Mouse (Mus musculus) bone marrow, adult 2 months (tissue): ENCODE measurements around the gene Gm38100. TPM values are rescaled to one million over a fixed set of nuclear protein-coding genes. Genes with fewer than 3 reads are reported as not detected.

Source experiments
- H3K27ac ChIP-seq: fragments of 200-500 bp; 2 replicates; pipeline ENCODE4 v1.5.1; 2012; ENCODE audit warnings: low read depth, mild to moderate bottlenecking, control low read depth, inconsistent platforms, low read length; ENCODE audit not compliant: control insufficient read depth, poor library complexity, insufficient read depth
- H3K4me1 ChIP-seq: fragments of 200-500 bp; 2 replicates; pipeline ENCODE4 v1.6.1; 2011; ENCODE audit warnings: low read length; ENCODE audit not compliant: control insufficient read depth, insufficient read depth
- H3K4me3 ChIP-seq: fragments of 200-500 bp; replicated peaks from 2 replicates; pipeline ENCODE3; 2011; ENCODE audit warnings: mild to moderate bottlenecking, low read depth, low read length, control low read depth; ENCODE audit not compliant: control insufficient read depth
- CTCF ChIP-seq: fragments of 200-500 bp; IDR thresholded peaks from 2 replicates; pipeline ENCODE4 v1.5.1; 2011; ENCODE audit warnings: low read length, control low read depth; ENCODE audit not compliant: control insufficient read depth, insufficient read depth
- POLR2A ChIP-seq: fragments of 200-500 bp; IDR thresholded peaks from 2 replicates; pipeline ENCODE4 v1.6.1; 2011; ENCODE audit warnings: low read depth, mild to moderate bottlenecking, control low read depth, low read length, borderline replicate concordance; ENCODE audit not compliant: control insufficient read depth
- WGBS: fragments of 180-500 bp; shearing (Covaris S2); methylation state at CpG from one replicate; pipeline ENCODE4 v1.1.7; 2018; 5-methylcytosine and 5-hydroxymethylcytosine counted together
- polyA plus RNA-seq: library from polyadenylated mRNA; stranded (reverse); fragments of >200 nt; gene quantifications from 2 replicates; pipeline ENCODE4 v1.2.4, GENCODE M21; 2011; ENCODE audit warnings: low replicate concordance; ENCODE audit not compliant: missing spikeins, insufficient read depth, insufficient read length

The Gm38100 gene
- polyA plus RNA-seq, 1 experiment, result not detected

- no peak overlapping the region for H3K4me3 ChIP-seq
- WGBS, result 65% methylated on average over 4 of the region's 4 CpGs
- TF ChIP-seq CTCF, result no peak
- TF ChIP-seq POLR2A, result no peak
- no peak overlapping the region for H3K27ac ChIP-seq
- H3K4me1 ChIP-seq, result no peaks in the 10 kb centered on the region
Observed at GRCm38 (mm10) chr1:175946718-175947315, 26.7 kb downstream of the Gm38100 start.

GRCm38 (mm10) chr1:175950421-175950820 is 30.3 kb downstream of the Gm38100 start:
- Histone ChIP-seq H3K27ac (no peak overlapping the region), H3K4me1 (no peaks in the 10 kb centered on the region), H3K4me3 (no peak overlapping the region)
- 81% methylated on average over 3 of the region's 3 CpGs for WGBS
- TF ChIP-seq POLR2A (no peak), CTCF (no peak)

- Histone ChIP-seq H3K27ac (no peak overlapping the region), H3K4me1 (no peaks in the 10 kb centered on the region), H3K4me3 (no peak overlapping the region)
- WGBS, result 82% methylated on average over 2 of the region's 2 CpGs
- TF ChIP-seq CTCF (no peak), POLR2A (no peak)
Observed at GRCm38 (mm10) chr1:175950851-175951250, 30.7 kb downstream of the Gm38100 start.

- H3K4me3 ChIP-seq, result no peak overlapping the region
- no peak overlapping the region for H3K27ac ChIP-seq
- no peaks in the 10 kb centered on the region; the same call in 1 of the 2 replicates for H3K4me1 ChIP-seq
- TF ChIP-seq POLR2A (no peak), CTCF (no peak)
- WGBS, result 77% methylated on average over 2 of the region's 2 CpGs
Observed at GRCm38 (mm10) chr1:175961786-175962185, 41.7 kb downstream of the Gm38100 start.

- Histone ChIP-seq H3K27ac (no peak overlapping the region), H3K4me3 (no peak overlapping the region), H3K4me1 (no peaks in the 10 kb centered on the region; the same call in 1 of the 2 replicates)
- 73% methylated on average over 5 of the region's 5 CpGs for WGBS
- TF ChIP-seq CTCF, result no peak
- no peak for TF ChIP-seq POLR2A
Observed at GRCm38 (mm10) chr1:175967004-175967745, 47.0 kb downstream of the Gm38100 start.

- Histone ChIP-seq H3K4me1 (no peaks in the 10 kb centered on the region), H3K4me3 (no peak overlapping the region), H3K27ac (no peak overlapping the region)
- TF ChIP-seq POLR2A (no peak), CTCF (no peak)
- WGBS, result 76% methylated on average over 5 of the region's 5 CpGs
Observed at GRCm38 (mm10) chr1:175970710-175971109, 50.6 kb downstream of the Gm38100 start.

Other genes starting within 250 kb of the Gm38100 start
- not detected in 2 replicates for gene Opn3, start 227.6 kb upstream of the Gm38100 start, polyA plus RNA-seq
- 1.5 and 2.6 TPM in 2 replicates for gene Chml, start 227.4 kb upstream of the Gm38100 start, polyA plus RNA-seq
- not detected in 2 replicates for gene Wdr64, start 221.7 kb upstream of the Gm38100 start, polyA plus RNA-seq
- gene Exo1, start 39.7 kb upstream of the Gm38100 start, polyA plus RNA-seq, result 18.2 and 23.0 TPM in 2 replicates
- not detected in 2 replicates for gene Rbm8a2, start 58.8 kb downstream of the Gm38100 start, polyA plus RNA-seq